Mouse (Mus musculus): ENCODE results near the gene Cand2. TPM values are rescaled to one million over a fixed set of nuclear protein-coding genes. Genes with fewer than 3 reads are reported as not detected.
A peak's percentile ranks its signal among the peaks of the same experiment; 100 is the strongest.

The Cand2 gene
- 20.3 and 22.0 TPM in 2 replicates for polyA plus RNA-seq (2014; fragmentation: Nextera tagmentation; extraction: Ambion mirVana)

- Histone ChIP-seq H3K9me3 (ENCODE audit: control insufficient read depth, low read length) (no peaks in the 10 kb centered on the region), H3K9ac (ENCODE audit: low read depth, low read length) (peak within 1 kb of the TSS; percentile 81), H3K36me3 (ENCODE audit: control insufficient read depth, insufficient read depth, low read length) (peaks cover 3% of the 10 kb centered on the region; the same call in 1 of the 2 replicates), H3K27ac (ENCODE audit: low read depth, low read length) (peak within 1 kb of the TSS; percentile 60), H3K4me3 (ENCODE audit: low read depth, low read length) (peak within 1 kb of the TSS; percentile 73), H3K27me3 (replicated peaks; ENCODE audit: control insufficient read depth, insufficient read depth, low read length) (no peaks in the 10 kb centered on the region), H3K4me2 (peak within 1 kb of the TSS; percentile 86), H3K4me1 (replicated peaks; ENCODE audit: control insufficient read depth, insufficient read depth, low read length) (peaks cover 21% of the 10 kb centered on the region)
- under 1% methylated on average over 25 of the region's 28 CpGs for WGBS
- DNase-seq (ENCODE audit: low spot score) (peak; percentile 81), ATAC-seq (replicated peaks; ENCODE audit: low FRiP score) (peak; percentile 77)
Observed at GRCm38 (mm10) chr6:115774501-115774921, at the start of gene Cand2. TSS of gene Cand2 (plus strand) at chr6:115774538.

GRCm38 (mm10) chr6:115727108-115727507, 47.2 kb upstream of the Cand2 start:
- ATAC-seq (replicated peaks; ENCODE audit: low FRiP score) (0 out of 2 replicates have a peak, but pooled peaks have one; percentile 24), DNase-seq (ENCODE audit: low spot score) (no peak)
- Histone ChIP-seq H3K27me3 (replicated peaks; ENCODE audit: control insufficient read depth, insufficient read depth, low read length) (no peaks in the 10 kb centered on the region), H3K9me3 (ENCODE audit: control insufficient read depth, low read length) (peaks cover 5% of the 10 kb centered on the region; the same call in 1 of the 2 replicates), H3K9ac (ENCODE audit: low read depth, low read length) (no peak overlapping the region), H3K4me2 (no peak overlapping the region), H3K36me3 (ENCODE audit: control insufficient read depth, insufficient read depth, low read length) (no peaks in the 10 kb centered on the region), H3K27ac (ENCODE audit: low read depth, low read length) (no peak overlapping the region), H3K4me1 (replicated peaks; ENCODE audit: control insufficient read depth, insufficient read depth, low read length) (no peaks in the 10 kb centered on the region), H3K4me3 (ENCODE audit: low read depth, low read length) (no peak overlapping the region)
- WGBS = 76% methylated on average over 1 of the region's 1 CpGs

- Histone ChIP-seq H3K27ac (ENCODE audit: low read depth, low read length) (no peak overlapping the region), H3K36me3 (ENCODE audit: control insufficient read depth, insufficient read depth, low read length) (no peaks in the 10 kb centered on the region), H3K27me3 (replicated peaks; ENCODE audit: control insufficient read depth, insufficient read depth, low read length) (no peaks in the 10 kb centered on the region), H3K4me1 (replicated peaks; ENCODE audit: control insufficient read depth, insufficient read depth, low read length) (no peaks in the 10 kb centered on the region), H3K4me3 (ENCODE audit: low read depth, low read length) (no peak overlapping the region), H3K9me3 (ENCODE audit: control insufficient read depth, low read length) (peaks cover 5% of the 10 kb centered on the region; the same call in 1 of the 2 replicates), H3K9ac (ENCODE audit: low read depth, low read length) (no peak overlapping the region), H3K4me2 (no peak overlapping the region)
- no peak for ATAC-seq (replicated peaks; ENCODE audit: low FRiP score)
- WGBS = 78% methylated on average over 2 of the region's 2 CpGs
- no peak for DNase-seq (ENCODE audit: low spot score)
Observed at GRCm38 (mm10) chr6:115727570-115727969, 46.8 kb upstream of the Cand2 start.

- Histone ChIP-seq H3K4me2 (no peak overlapping the region), H3K9me3 (ENCODE audit: control insufficient read depth, low read length) (peaks cover 5% of the 10 kb centered on the region; the same call in 1 of the 2 replicates), H3K4me1 (replicated peaks; ENCODE audit: control insufficient read depth, insufficient read depth, low read length) (no peaks in the 10 kb centered on the region), H3K27ac (ENCODE audit: low read depth, low read length) (no peak overlapping the region), H3K4me3 (ENCODE audit: low read depth, low read length) (no peak overlapping the region), H3K27me3 (replicated peaks; ENCODE audit: control insufficient read depth, insufficient read depth, low read length) (no peaks in the 10 kb centered on the region), H3K36me3 (ENCODE audit: control insufficient read depth, insufficient read depth, low read length) (no peaks in the 10 kb centered on the region), H3K9ac (ENCODE audit: low read depth, low read length) (no peak overlapping the region)
- no peak for ATAC-seq (replicated peaks; ENCODE audit: low FRiP score)
- DNase-seq (ENCODE audit: low spot score) = no peak
- 73% methylated on average over 20 of the region's 20 CpGs for WGBS
Observed at GRCm38 (mm10) chr6:115730560-115731342, 43.6 kb upstream of the Cand2 start.

GRCm38 (mm10) chr6:115732341-115732928, 41.9 kb upstream of the Cand2 start:
- no peak for DNase-seq (ENCODE audit: low spot score)
- Histone ChIP-seq H3K4me3 (ENCODE audit: low read depth, low read length) (no peak overlapping the region), H3K9me3 (ENCODE audit: control insufficient read depth, low read length) (peaks cover 1% of the 10 kb centered on the region; the same call in 1 of the 2 replicates), H3K9ac (ENCODE audit: low read depth, low read length) (no peak overlapping the region), H3K4me2 (no peak overlapping the region), H3K36me3 (ENCODE audit: control insufficient read depth, insufficient read depth, low read length) (no peaks in the 10 kb centered on the region), H3K27ac (ENCODE audit: low read depth, low read length) (no peak overlapping the region), H3K27me3 (replicated peaks; ENCODE audit: control insufficient read depth, insufficient read depth, low read length) (no peaks in the 10 kb centered on the region), H3K4me1 (replicated peaks; ENCODE audit: control insufficient read depth, insufficient read depth, low read length) (no peaks in the 10 kb centered on the region)
- ATAC-seq (replicated peaks; ENCODE audit: low FRiP score) = no peak
- WGBS = 81% methylated on average over 22 of the region's 22 CpGs

GRCm38 (mm10) chr6:115734909-115735308, 39.4 kb upstream of the Cand2 start:
- no peak for DNase-seq (ENCODE audit: low spot score)
- no peak for ATAC-seq (replicated peaks; ENCODE audit: low FRiP score)
- Histone ChIP-seq H3K9me3 (ENCODE audit: control insufficient read depth, low read length) (no peaks in the 10 kb centered on the region), H3K36me3 (ENCODE audit: control insufficient read depth, insufficient read depth, low read length) (no peaks in the 10 kb centered on the region), H3K4me3 (ENCODE audit: low read depth, low read length) (no peak overlapping the region), H3K4me2 (no peak overlapping the region), H3K9ac (ENCODE audit: low read depth, low read length) (no peak overlapping the region), H3K27ac (ENCODE audit: low read depth, low read length) (no peak overlapping the region), H3K27me3 (replicated peaks; ENCODE audit: control insufficient read depth, insufficient read depth, low read length) (no peaks in the 10 kb centered on the region), H3K4me1 (replicated peaks; ENCODE audit: control insufficient read depth, insufficient read depth, low read length) (no peaks in the 10 kb centered on the region)
- WGBS = 70% methylated on average over 4 of the region's 4 CpGs

- ATAC-seq (replicated peaks; ENCODE audit: low FRiP score) = no peak
- no peak overlapping the region for H3K4me3 ChIP-seq (ENCODE audit: low read depth, low read length)
- no peaks in the 10 kb centered on the region for H3K9me3 ChIP-seq (ENCODE audit: control insufficient read depth, low read length)
- H3K4me1 ChIP-seq (replicated peaks; ENCODE audit: control insufficient read depth, insufficient read depth, low read length) = 0 out of 2 replicates have a peak, but pooled peaks cover under 1% of the 10 kb centered on the region
- no peaks in the 10 kb centered on the region for H3K27me3 ChIP-seq (replicated peaks; ENCODE audit: control insufficient read depth, insufficient read depth, low read length)
- no peak for DNase-seq (ENCODE audit: low spot score)
- no peak overlapping the region for H3K4me2 ChIP-seq
- H3K27ac ChIP-seq (ENCODE audit: low read depth, low read length) = no peak overlapping the region
- no peaks in the 10 kb centered on the region for H3K36me3 ChIP-seq (ENCODE audit: control insufficient read depth, insufficient read depth, low read length)
- 83% methylated on average over 5 of the region's 5 CpGs for WGBS
- H3K9ac ChIP-seq (ENCODE audit: low read depth, low read length) = no peak overlapping the region
Observed at GRCm38 (mm10) chr6:115739056-115739455, 35.3 kb upstream of the Cand2 start.

- 5% methylated on average over 1 of the region's 1 CpGs for WGBS
- Histone ChIP-seq H3K9ac (ENCODE audit: low read depth, low read length) (no peak overlapping the region), H3K27me3 (replicated peaks; ENCODE audit: control insufficient read depth, insufficient read depth, low read length) (no peaks in the 10 kb centered on the region), H3K4me2 (no peak overlapping the region), H3K9me3 (ENCODE audit: control insufficient read depth, low read length) (no peaks in the 10 kb centered on the region), H3K36me3 (ENCODE audit: control insufficient read depth, insufficient read depth, low read length) (no peaks in the 10 kb centered on the region), H3K4me1 (replicated peaks; ENCODE audit: control insufficient read depth, insufficient read depth, low read length) (peaks cover 9% of the 10 kb centered on the region; the same call in 1 of the 2 replicates), H3K4me3 (ENCODE audit: low read depth, low read length) (no peak overlapping the region), H3K27ac (ENCODE audit: low read depth, low read length) (no peak overlapping the region)
- no peak for DNase-seq (ENCODE audit: low spot score)
- peak; percentile 92 for ATAC-seq (replicated peaks; ENCODE audit: low FRiP score)
Observed at GRCm38 (mm10) chr6:115743569-115743968, 30.8 kb upstream of the Cand2 start.

Data from liver, embryonic 11.5 days (tissue).